Mouse (Mus musculus) heart, embryonic 14.5 days (tissue): ENCODE measurements around the gene Kcnq1. TPM values are rescaled to one million over a fixed set of nuclear protein-coding genes. Genes with fewer than 3 reads are reported as not detected.

Experiments used
- ATAC-seq: fragments of 200-750 bp; cut with Nextera tagmentation; 2 replicates; pipeline ENCODE4 v1.8.0; 2017; ENCODE audit warnings: low read depth, moderate TSS enrichment; ENCODE audit not compliant: insufficient number of reproducible peaks, insufficient read depth, low FRiP score
- H3K27ac ChIP-seq, 2 experiments: fragments of 200-500 bp in 1 of 2; fragments of 300-500 bp in 1 of 2; sonication (generic) in 1 of 2; replicated peaks in 1 of 2; 2 replicates each; pipeline ENCODE4 v1.5.1; 2012 to 2014; ENCODE audit warnings: low read depth in 2 of 2, low read length in 2 of 2, control low read depth in 1 of 2, mild to moderate bottlenecking in 1 of 2, mixed read lengths in 1 of 2; ENCODE audit not compliant: control insufficient read depth in 1 of 2, insufficient read depth in 1 of 2
- H3K27me3 ChIP-seq: fragments of 300-500 bp; sonication (generic); 2 replicates; pipeline ENCODE4 v1.6.1; 2014; ENCODE audit warnings: mild to moderate bottlenecking, low read length, control low read depth; ENCODE audit not compliant: control insufficient read depth, insufficient read depth
- H3K36me3 ChIP-seq: fragments of 300-500 bp; sonication (generic); 2 replicates; pipeline ENCODE4 v1.6.1; 2014; ENCODE audit warnings: mild to moderate bottlenecking, control low read depth, low read length, mixed read lengths; ENCODE audit not compliant: control insufficient read depth, insufficient read depth
- H3K4me1 ChIP-seq, 2 experiments: fragments of 200-500 bp in 1 of 2; fragments of 300-500 bp in 1 of 2; sonication (generic) in 1 of 2; 2 replicates each; pipeline ENCODE4 v1.6.1; 2012 to 2014; ENCODE audit warnings: low read length in 2 of 2, control low read depth in 1 of 2, mixed read lengths in 1 of 2; ENCODE audit not compliant: control insufficient read depth in 2 of 2, insufficient read depth in 2 of 2
- H3K4me2 ChIP-seq: fragments of 300-500 bp; sonication (generic); 2 replicates; pipeline ENCODE4 v1.6.1; 2014; ENCODE audit warnings: mild to moderate bottlenecking, low read length
- H3K4me3 ChIP-seq, 2 experiments: fragments of 200-500 bp in 1 of 2; fragments of 300-500 bp in 1 of 2; sonication (generic) in 1 of 2; 2 replicates each; pipeline ENCODE4 v1.5.1; 2012 to 2014; ENCODE audit warnings: low read length in 2 of 2, mild to moderate bottlenecking in 2 of 2, control low read depth in 1 of 2, low read depth in 1 of 2, moderate library complexity in 1 of 2; ENCODE audit not compliant: control insufficient read depth in 1 of 2, insufficient read depth in 1 of 2
- H3K9ac ChIP-seq: fragments of 300-500 bp; sonication (generic); 2 replicates; pipeline ENCODE4 v1.6.1; 2014; ENCODE audit warnings: mild to moderate bottlenecking, low read length
- H3K9me3 ChIP-seq: fragments of 300-500 bp; sonication (generic); 2 replicates; pipeline ENCODE4 v1.6.1; 2016; ENCODE audit warnings: low read length, control low read depth; ENCODE audit not compliant: control insufficient read depth
- WGBS: fragments of 180-500 bp; shearing (Covaris S2); extraction: QIAGEN DNeasy Blood & Tissue Kit; methylation state at CpG from one replicate; pipeline ENCODE4 v1.1.7; 2014; 5-methylcytosine and 5-hydroxymethylcytosine counted together
- polyA plus RNA-seq: library from polyadenylated mRNA; unstranded; fragments of >200 nt; fragmentation: Nextera tagmentation; extraction: Ambion mirVana; gene quantifications from 2 replicates; pipeline ENCODE4 v1.2.1, GENCODE M21; 2014

The Kcnq1 gene
- polyA plus RNA-seq, 1 experiment from 2014 or later = 28.1 TPM

- 75% methylated on average over 4 of the region's 4 CpGs for WGBS
These were observed 75.1 kb downstream of the Kcnq1 start for GRCm38 (mm10) chr7:143181311-143181710.

GRCm38 (mm10) chr7:143185506-143185905 is 79.3 kb downstream of the Kcnq1 start:
- H3K9ac ChIP-seq = no peak overlapping the region
- 80% methylated on average over 6 of the region's 6 CpGs for WGBS
- no peak overlapping the region for H3K27ac ChIP-seq
- H3K4me3 ChIP-seq = no peak overlapping the region
- H3K4me2 ChIP-seq = no peak overlapping the region
- no peak for ATAC-seq
- H3K4me1 ChIP-seq = peaks cover 10% of the 10 kb centered on the region in 2 experiments
- H3K9me3 ChIP-seq = no peaks in the 10 kb centered on the region
- H3K27me3 ChIP-seq = no peaks in the 10 kb centered on the region
- peaks cover 22% of the 10 kb centered on the region for H3K36me3 ChIP-seq

More at GRCm38 (mm10) chr7:143181311-143181710, 75.1 kb downstream of the Kcnq1 start:
- Histone ChIP-seq H3K27ac (peak overlapping the region; percentile 66 to 69), H3K9me3 (no peaks in the 10 kb centered on the region), H3K27me3 (no peaks in the 10 kb centered on the region), H3K36me3 (peaks cover 18% of the 10 kb centered on the region), H3K4me3 (no peak overlapping the region), H3K4me2 (no peak overlapping the region), H3K4me1 (peaks cover 19 to 32% of the 10 kb centered on the region in 2 experiments), H3K9ac (no peak overlapping the region)
- ATAC-seq = no peak

- ATAC-seq = no peak
- Histone ChIP-seq H3K27ac (no peak overlapping the region), H3K4me3 (no peak overlapping the region), H3K27me3 (no peaks in the 10 kb centered on the region), H3K4me1 (peaks cover 1 to 2% of the 10 kb centered on the region in 2 experiments), H3K36me3 (peaks cover 22% of the 10 kb centered on the region), H3K9me3 (no peaks in the 10 kb centered on the region), H3K4me2 (no peak overlapping the region), H3K9ac (no peak overlapping the region)
- WGBS = 89% methylated on average over 10 of the region's 10 CpGs
These were observed 80.2 kb downstream of the Kcnq1 start for GRCm38 (mm10) chr7:143186378-143186777.

DNA sequence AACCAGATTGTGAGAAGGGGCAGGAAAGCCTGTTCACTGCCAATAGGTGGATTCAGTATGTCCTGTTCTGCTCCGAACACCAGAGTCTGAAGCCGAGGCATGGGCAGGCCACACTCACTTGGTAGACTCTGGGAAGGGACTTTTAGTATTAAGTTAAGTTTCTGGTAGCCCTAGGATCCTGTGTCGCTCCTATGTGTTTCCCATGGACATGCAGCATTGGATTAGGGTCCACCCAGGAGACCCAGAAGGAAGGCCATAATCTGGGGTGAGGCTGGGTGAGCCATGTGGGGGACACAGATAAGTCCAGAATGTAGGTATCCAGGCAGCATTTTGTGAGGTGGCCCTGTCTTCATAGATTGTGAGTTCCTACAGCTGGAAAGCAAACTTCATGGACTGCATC is 81.0 kb downstream of the Kcnq1 start:
- ATAC-seq = no peak
- no peak overlapping the region for H3K9ac ChIP-seq
- WGBS = 88% methylated on average over 3 of the region's 3 CpGs
- peaks cover 28% of the 10 kb centered on the region for H3K36me3 ChIP-seq
- H3K4me3 ChIP-seq = no peak overlapping the region
- H3K4me1 ChIP-seq = no peaks in the 10 kb centered on the region
- H3K27me3 ChIP-seq = no peaks in the 10 kb centered on the region
- H3K9me3 ChIP-seq = no peaks in the 10 kb centered on the region
- H3K4me2 ChIP-seq = no peak overlapping the region
- no peak overlapping the region for H3K27ac ChIP-seq

- 76% methylated on average over 2 of the region's 2 CpGs for WGBS
- no peak overlapping the region for H3K27ac ChIP-seq
- peaks cover 32% of the 10 kb centered on the region for H3K36me3 ChIP-seq
- no peak overlapping the region for H3K9ac ChIP-seq
- H3K27me3 ChIP-seq = no peaks in the 10 kb centered on the region
- no peak overlapping the region for H3K4me2 ChIP-seq
- no peak overlapping the region for H3K4me3 ChIP-seq
- no peak for ATAC-seq
- no peaks in the 10 kb centered on the region for H3K4me1 ChIP-seq
- no peaks in the 10 kb centered on the region for H3K9me3 ChIP-seq
These were observed 82.4 kb downstream of the Kcnq1 start for GRCm38 (mm10) chr7:143188589-143188988.

DNA sequence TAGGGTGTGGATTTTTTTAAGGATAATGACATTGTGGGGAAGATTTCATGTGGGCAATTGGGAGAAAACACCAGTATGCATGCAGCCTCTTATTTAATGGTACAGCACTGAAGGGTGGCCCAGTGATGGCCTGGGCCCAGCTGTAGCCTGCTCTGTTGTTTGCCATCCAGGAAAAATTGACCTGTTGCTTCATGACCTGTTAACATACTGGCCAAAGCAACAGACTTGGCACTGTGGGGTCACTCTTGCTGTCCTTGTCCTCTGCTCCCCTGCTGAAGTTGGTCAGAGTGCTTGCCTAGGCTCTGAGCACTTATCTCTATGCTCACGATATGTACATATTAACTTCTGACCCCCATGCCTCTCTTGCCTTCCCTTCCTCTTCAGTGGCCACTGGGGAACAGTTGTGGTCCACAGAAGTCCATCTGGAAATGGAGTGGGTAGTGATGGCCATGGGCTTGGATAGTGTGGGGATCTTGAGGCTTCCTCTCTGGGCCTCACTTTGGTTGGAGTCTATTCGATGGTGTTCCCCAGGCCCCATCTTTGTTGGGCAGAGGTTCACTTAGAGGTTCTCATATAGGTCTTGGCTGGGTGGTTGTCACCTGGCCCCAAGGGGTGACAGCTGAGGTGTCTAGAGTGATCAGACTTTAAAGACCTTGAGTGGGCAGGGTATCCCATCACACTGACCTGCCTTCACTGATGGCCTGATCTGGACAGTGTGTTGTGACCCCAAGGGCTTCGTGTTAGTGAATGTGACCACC is 84.0 kb downstream of the Kcnq1 start:
- H3K27ac ChIP-seq = no peak overlapping the region
- H3K4me1 ChIP-seq = no peaks in the 10 kb centered on the region
- no peaks in the 10 kb centered on the region for H3K9me3 ChIP-seq
- no peak overlapping the region for H3K4me3 ChIP-seq
- no peak overlapping the region for H3K4me2 ChIP-seq
- ATAC-seq = no peak
- H3K9ac ChIP-seq = no peak overlapping the region
- WGBS = 83% methylated on average over 3 of the region's 3 CpGs
- peaks cover 34% of the 10 kb centered on the region for H3K36me3 ChIP-seq
- no peaks in the 10 kb centered on the region for H3K27me3 ChIP-seq

DNA sequence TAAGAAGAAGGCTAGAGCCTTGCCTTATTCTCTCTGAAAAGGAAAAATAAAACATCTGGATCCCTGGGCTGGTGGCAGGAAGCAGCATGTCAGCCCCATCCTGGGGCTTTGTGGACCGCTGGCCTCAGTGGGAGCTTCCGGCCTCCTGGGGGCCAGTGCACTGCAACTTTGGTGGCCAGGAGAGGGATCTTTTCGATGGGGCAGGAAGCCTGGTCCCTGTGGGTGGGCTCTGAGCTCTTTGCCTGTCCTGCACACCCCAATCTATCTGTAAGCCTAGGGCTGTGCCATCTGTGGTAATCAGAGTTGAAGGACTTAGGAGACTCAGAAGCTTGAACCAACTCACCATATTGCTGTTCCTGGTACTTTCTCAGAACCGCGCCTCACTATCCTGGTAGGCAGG is 84.7 kb downstream of the Kcnq1 start:
- H3K4me1 ChIP-seq = no peaks in the 10 kb centered on the region
- no peaks in the 10 kb centered on the region for H3K27me3 ChIP-seq
- H3K9ac ChIP-seq = no peak overlapping the region
- no peaks in the 10 kb centered on the region for H3K9me3 ChIP-seq
- ATAC-seq = no peak
- peaks cover 40% of the 10 kb centered on the region for H3K36me3 ChIP-seq
- no peak overlapping the region for H3K27ac ChIP-seq
- no peak overlapping the region for H3K4me2 ChIP-seq
- H3K4me3 ChIP-seq = no peak overlapping the region
- WGBS = 88% methylated on average over 5 of the region's 5 CpGs

GRCm38 (mm10) chr7:143192392-143192791 is 86.2 kb downstream of the Kcnq1 start:
- Histone ChIP-seq H3K36me3 (peaks cover 50% of the 10 kb centered on the region), H3K4me2 (no peak overlapping the region), H3K4me1 (no peaks in the 10 kb centered on the region), H3K4me3 (no peak overlapping the region), H3K27me3 (no peaks in the 10 kb centered on the region), H3K9me3 (no peaks in the 10 kb centered on the region), H3K27ac (no peak overlapping the region), H3K9ac (no peak overlapping the region)
- ATAC-seq = no peak
- 83% methylated on average over 7 of the region's 7 CpGs for WGBS
